Mouse (Mus musculus) MEL (cell line): ENCODE results near the gene Lrig2. TPM values are rescaled to one million over a fixed set of nuclear protein-coding genes. Genes with fewer than 3 reads are reported as not detected.

ENCODE experiments used
- DNase-seq: peaks from one replicate; pipeline ENCODE4 v3.0.0; 2011; ENCODE audit warnings: low read depth, low spot score
- H3K27ac ChIP-seq: 2 replicates; pipeline ENCODE4 v1.5.1; 2012; ENCODE audit warnings: low read depth, mild to moderate bottlenecking, control low read depth, low read length, moderate library complexity; ENCODE audit not compliant: control insufficient read depth
- H3K27me3 ChIP-seq, 2 experiments: fragments of 150-350 bp in 1 of 2; sonication (generic) in 1 of 2; 2 replicates each; pipeline ENCODE4 v1.6.1; 2012; ENCODE audit warnings: low read length in 2 of 2, mild to moderate bottlenecking in 2 of 2, improper control_type of control experiment in 1 of 2, moderate library complexity in 1 of 2; ENCODE audit not compliant: insufficient read depth in 2 of 2, control insufficient read depth in 1 of 2
- H3K36me3 ChIP-seq, 2 experiments: 2 replicates each; pipeline ENCODE4 v1.6.1; 2012 to 2014; ENCODE audit warnings: low read length in 2 of 2, improper control_type of control experiment in 1 of 2, inconsistent platforms in 1 of 2, mild to moderate bottlenecking in 1 of 2; ENCODE audit not compliant: insufficient read depth in 2 of 2, control insufficient read depth in 1 of 2
- H3K4me1 ChIP-seq, 2 experiments: fragments of 150-350 bp in 1 of 2; sonication (generic) in 1 of 2; 2 replicates each; pipeline ENCODE4 v1.6.1; 2012; ENCODE audit warnings: low read length in 2 of 2, improper control_type of control experiment in 1 of 2, mild to moderate bottlenecking in 1 of 2; ENCODE audit not compliant: insufficient read depth in 2 of 2, control insufficient read depth in 1 of 2
- H3K4me3 ChIP-seq, 2 experiments: fragments of 150-350 bp in 1 of 2; sonication (generic) in 1 of 2; 2 replicates each; pipeline ENCODE4 v1.5.1; 2012; ENCODE audit warnings: low read depth in 2 of 2, low read length in 2 of 2, mild to moderate bottlenecking in 2 of 2, moderate library complexity in 2 of 2, control low read depth in 1 of 2, improper control_type of control experiment in 1 of 2; ENCODE audit not compliant: control insufficient read depth in 1 of 2, insufficient read depth in 1 of 2
- H3K79me2 ChIP-seq: 2 replicates; pipeline ENCODE4 v1.6.1; 2012; ENCODE audit warnings: mild to moderate bottlenecking, low read length, moderate library complexity; ENCODE audit not compliant: control insufficient read depth, poor library complexity, insufficient read depth
- H3K9ac ChIP-seq: 2 replicates; pipeline ENCODE4 v1.6.1; 2012; ENCODE audit warnings: low read depth, mild to moderate bottlenecking, control low read depth, low read length, moderate library complexity; ENCODE audit not compliant: control insufficient read depth, poor library complexity, severe bottlenecking
- H3K9me3 ChIP-seq: fragments of 150-350 bp; sonication (generic); replicated peaks from 2 replicates; pipeline ENCODE4 v1.6.1; 2012; ENCODE audit warnings: mild to moderate bottlenecking, low read length, improper control_type of control experiment, moderate library complexity; ENCODE audit not compliant: insufficient read depth
- CHD2 ChIP-seq: IDR thresholded peaks from 2 replicates; pipeline ENCODE4 v1.6.1; 2011; ENCODE audit warnings: low read length, improper control_type of control experiment
- EP300 ChIP-seq, 2 experiments: IDR thresholded peaks; 2 replicates each; pipeline ENCODE4 v1.6.1; 2011; ENCODE audit warnings: improper control_type of control experiment in 2 of 2, low read length in 2 of 2, low read depth in 1 of 2, mild to moderate bottlenecking in 1 of 2
- ETS1 ChIP-seq: IDR thresholded peaks from 2 replicates; pipeline ENCODE4 v1.6.1; 2012; ENCODE audit warnings: low read depth, mild to moderate bottlenecking, inconsistent platforms, low read length, improper control_type of control experiment, moderate library complexity
- GABPA ChIP-seq: IDR thresholded peaks from 2 replicates; pipeline ENCODE4 v1.6.1; 2012; ENCODE audit warnings: low read depth, mild to moderate bottlenecking, inconsistent platforms, low read length, improper control_type of control experiment, moderate library complexity
- HCFC1 ChIP-seq: IDR thresholded peaks from 2 replicates; pipeline ENCODE4 v1.6.1; 2012; ENCODE audit warnings: low read depth, mild to moderate bottlenecking, inconsistent platforms, low read length, improper control_type of control experiment, moderate library complexity
- JUND ChIP-seq: IDR thresholded peaks from 2 replicates; pipeline ENCODE4 v1.6.1; 2011; ENCODE audit warnings: low read depth, mild to moderate bottlenecking, improper control_type of control experiment, low read length
- KAT2A ChIP-seq: conservative IDR thresholded peaks from 2 replicates; pipeline ENCODE4 v1.6.1; 2012; ENCODE audit warnings: low read depth, low read length, improper control_type of control experiment, inconsistent platforms
- MAFK ChIP-seq: IDR thresholded peaks from 2 replicates; pipeline ENCODE4 v1.6.1; 2011; ENCODE audit warnings: low read depth, mild to moderate bottlenecking, low read length, improper control_type of control experiment, borderline replicate concordance
- MEF2A ChIP-seq: IDR thresholded peaks from 2 replicates; pipeline ENCODE4 v1.6.1; 2014; ENCODE audit warnings: low read depth, mild to moderate bottlenecking, inconsistent platforms, low read length, improper control_type of control experiment; ENCODE audit not compliant: poor library complexity, insufficient replicate concordance, severe bottlenecking; ENCODE audit errors: extremely low read depth
- NELFE ChIP-seq: IDR thresholded peaks from 2 replicates; pipeline ENCODE4 v1.6.1; 2011; ENCODE audit warnings: low read depth, low read length, improper control_type of control experiment
- POLR2AphosphoS2 ChIP-seq: IDR thresholded peaks from 2 replicates; pipeline ENCODE4 v1.6.1; 2011; ENCODE audit warnings: low read length, improper control_type of control experiment
- POLR2AphosphoS5 ChIP-seq: IDR thresholded peaks from 2 replicates; pipeline ENCODE4 v1.6.1; 2012; ENCODE audit warnings: low read depth, borderline replicate concordance, mild to moderate bottlenecking, inconsistent platforms, low read length, moderate library complexity, mixed read lengths
- RAD21 ChIP-seq: IDR thresholded peaks from 2 replicates; pipeline ENCODE4 v1.6.1; 2011; ENCODE audit warnings: mild to moderate bottlenecking, low read depth, low read length, improper control_type of control experiment
- RCOR1 ChIP-seq: IDR thresholded peaks from 2 replicates; pipeline ENCODE4 v1.6.1; 2012; ENCODE audit warnings: low read depth, mild to moderate bottlenecking, inconsistent platforms, low read length, improper control_type of control experiment
- TAL1 ChIP-seq: IDR thresholded peaks from 2 replicates; pipeline ENCODE4 v1.6.1; 2012; ENCODE audit warnings: mild to moderate bottlenecking, inconsistent platforms, low read length, moderate library complexity, mixed read lengths
- TCF12 ChIP-seq: IDR thresholded peaks from 2 replicates; pipeline ENCODE4 v1.6.1; 2014; ENCODE audit warnings: low read depth, mild to moderate bottlenecking, inconsistent platforms, low read length, improper control_type of control experiment, moderate library complexity
- UBTF ChIP-seq: IDR thresholded peaks from 2 replicates; pipeline ENCODE4 v1.6.1; 2012; ENCODE audit warnings: low read depth, mild to moderate bottlenecking, inconsistent platforms, low read length, improper control_type of control experiment, moderate library complexity, borderline replicate concordance; ENCODE audit not compliant: insufficient read depth
- USF1 ChIP-seq: IDR thresholded peaks from 2 replicates; pipeline ENCODE4 v1.6.1; 2014; ENCODE audit warnings: low read depth, mild to moderate bottlenecking, inconsistent platforms, low read length, improper control_type of control experiment, moderate library complexity
- ZMIZ1 ChIP-seq: IDR thresholded peaks from 2 replicates; pipeline ENCODE4 v1.6.1; 2012; ENCODE audit warnings: low read depth, mild to moderate bottlenecking, inconsistent platforms, low read length, improper control_type of control experiment, moderate library complexity
- polyA plus RNA-seq, 2 experiments: library from polyadenylated mRNA; stranded (reverse) in 1 of 2; unstranded in 1 of 2; fragments of >175 nt in 1 of 2; fragments of >200 nt in 1 of 2; gene quantifications; 2 replicates each; pipeline versions ENCODE4 v1.2.1 to v1.2.4; 2012; ENCODE audit warnings: low replicate concordance in 2 of 2, low read depth in 1 of 2; ENCODE audit not compliant: insufficient read length in 2 of 2, insufficient read depth in 1 of 2, missing spikeins in 1 of 2
- total RNA-seq: library from RNA; depleted of rRNA; stranded (reverse); fragments of 300-350 nt; gene quantifications from 2 replicates; pipeline ENCODE4 v1.2.3, GENCODE M21; 2012

Gene Lrig2
- total and polyA plus RNA-seq, 3 experiments: 4.2 to 4.3 TPM; not detected in 1

DNA sequence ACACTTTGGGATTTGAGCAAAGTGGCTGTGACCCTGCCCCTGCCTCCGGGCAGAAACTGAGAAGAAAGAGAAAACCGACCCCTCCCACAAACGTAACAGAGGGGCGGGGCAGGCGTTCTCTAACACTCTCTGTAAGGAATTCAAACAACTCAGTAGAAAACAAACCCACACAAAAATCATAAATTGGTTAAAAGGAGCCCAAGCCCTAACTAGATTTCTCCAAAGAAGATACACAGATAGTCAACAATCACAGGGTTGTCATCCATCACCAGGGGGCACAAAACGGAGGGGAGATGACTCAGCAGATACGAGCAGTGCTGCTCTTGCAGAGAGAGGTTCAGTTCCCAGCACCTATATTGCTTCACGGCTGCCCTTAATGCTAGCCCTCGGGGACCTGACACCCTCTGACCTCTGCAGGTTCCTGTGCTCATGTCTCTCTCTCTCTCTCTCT, 77.4 kb downstream of the Lrig2 start:
- H3K4me3 ChIP-seq: peak overlapping the region; percentile 42 to 63
- H3K9me3 ChIP-seq: no peaks in the 10 kb centered on the region
- TF ChIP-seq RCOR1 (no peak), HCFC1 (no peak), POLR2AphosphoS2 (no peak), UBTF (no peak), NELFE (no peak), MAFK (no peak), GABPA (0 out of 2 replicates have a peak, but pooled peaks have one; percentile 9), JUND (peak; percentile 79; the same call in 1 of the 2 replicates), POLR2AphosphoS5 (no peak)
- TF ChIP-seq, all 39 proteins: peak for 2
- Histone ChIP-seq H3K27ac (no peak overlapping the region), H3K79me2 (no peaks in the 10 kb centered on the region), H3K36me3 (no peaks in the 10 kb centered on the region; a peak in 1 of 4 replicates), H3K9ac (no peak overlapping the region), H3K4me1 (peaks cover 0 to 4% of the 10 kb centered on the region in 2 experiments; a peak in 2 of 4 replicates), H3K27me3 (no peaks in the 10 kb centered on the region; a peak in 3 of 4 replicates)
- DNase-seq: peak; percentile 60

DNA sequence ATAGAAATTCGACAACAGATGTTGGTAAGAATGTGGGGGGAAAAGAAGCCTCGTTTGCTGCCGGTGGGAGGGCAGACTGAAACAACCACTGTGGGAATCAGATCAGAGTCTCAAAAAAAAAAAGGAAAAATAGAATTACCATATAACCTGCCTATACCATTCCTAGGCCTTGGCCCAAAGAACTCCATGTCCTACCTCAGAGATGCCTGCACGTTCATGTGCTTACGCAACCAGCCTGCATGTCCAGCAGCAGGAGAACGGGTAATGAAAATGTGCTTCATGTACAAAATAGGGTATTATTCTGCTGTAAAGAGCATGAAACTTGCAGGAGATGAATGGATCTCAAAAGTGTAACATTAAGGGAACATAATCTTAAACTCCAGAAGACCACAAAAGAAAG, 79.1 kb downstream of the Lrig2 start:
- H3K9me3 ChIP-seq: no peaks in the 10 kb centered on the region
- no peak for TF ChIP-seq EP300 (IDR thresholded peaks at IDR 0.05; ENCODE audit: low read depth in 1 of 2, low read length in 2 of 2)
- no peak for TF ChIP-seq KAT2A
- no peak for TF ChIP-seq MAFK
- H3K9ac ChIP-seq: no peak overlapping the region
- no peak for DNase-seq
- no peak overlapping the region for H3K27ac ChIP-seq
- H3K79me2 ChIP-seq: no peaks in the 10 kb centered on the region
- no peaks in the 10 kb centered on the region; a peak in 1 of 4 replicates for H3K36me3 ChIP-seq
- H3K27me3 ChIP-seq: no peaks in the 10 kb centered on the region; a peak in 3 of 4 replicates
- no peak overlapping the region for H3K4me3 ChIP-seq
- peaks cover 0 to 4% of the 10 kb centered on the region in 2 experiments; a peak in 2 of 4 replicates for H3K4me1 ChIP-seq

DNA sequence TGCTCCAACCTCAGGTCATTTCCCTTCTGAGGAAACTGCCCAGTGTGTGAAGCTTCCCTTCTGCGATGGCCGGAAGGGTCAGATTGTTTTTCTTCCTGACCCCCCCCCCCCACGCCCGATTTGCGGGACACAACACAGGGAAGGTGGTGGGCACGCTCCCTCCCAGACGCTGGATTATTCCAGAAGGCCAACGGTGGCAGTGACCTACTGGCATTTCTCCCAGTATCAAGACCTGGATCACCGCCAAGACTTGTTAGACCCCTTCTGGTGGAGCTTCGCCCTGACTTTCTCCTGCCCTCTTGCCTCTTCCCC, 79.9 kb downstream of the Lrig2 start:
- H3K9me3 ChIP-seq: no peaks in the 10 kb centered on the region

More for the DNA sequence above, 79.9 kb downstream of the Lrig2 start:
- Histone ChIP-seq H3K4me1 (peaks cover 0 to 4% of the 10 kb centered on the region in 2 experiments; a peak in 2 of 4 replicates), H3K9ac (no peak overlapping the region), H3K27ac (no peak overlapping the region), H3K4me3 (no peak overlapping the region), H3K27me3 (peaks cover 0 to 2% of the 10 kb centered on the region in 2 experiments; a peak in 3 of 4 replicates), H3K79me2 (no peaks in the 10 kb centered on the region), H3K36me3 (no peaks in the 10 kb centered on the region; a peak in 1 of 4 replicates)
- TF ChIP-seq TAL1 (no peak), USF1 (no peak), CHD2 (no peak), NELFE (no peak), TCF12 (no peak), RAD21 (no peak), EP300 (IDR thresholded peaks at IDR 0.05; ENCODE audit: low read depth in 1 of 2, low read length in 2 of 2) (no peak), ZMIZ1 (no peak), ETS1 (no peak), MEF2A (no peak)
- DNase-seq: no peak
